Mouse (Mus musculus): Measurements from ENCODE around the gene Igf2bp2.

Igf2bp2 gene

GRCm38 (mm10) chr16:22039978-22040377 lies 123.1 kb downstream of the Igf2bp2 start:
- DNase-seq (ENCODE audit: low spot score) = no peak

DNA sequence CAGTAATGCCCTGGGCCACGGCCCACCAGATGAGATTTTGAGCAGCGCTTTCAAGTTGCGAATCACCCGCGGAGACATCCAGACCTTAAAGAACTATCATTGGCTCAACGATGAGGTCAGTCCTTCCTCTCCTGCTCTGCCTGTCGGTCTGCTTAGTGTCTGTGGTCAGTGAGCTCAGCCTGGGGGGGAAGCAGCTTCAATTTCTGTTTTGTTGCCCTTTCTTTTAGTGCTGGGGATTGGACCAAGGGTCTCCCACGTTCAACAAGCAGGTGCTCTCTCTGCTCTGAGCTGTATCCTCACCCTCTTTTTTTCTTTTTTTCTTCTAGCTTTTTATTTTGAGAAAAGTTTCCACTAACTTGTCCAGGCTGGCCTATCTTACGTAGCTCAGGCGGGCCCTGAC lies 124.5 kb downstream of the Igf2bp2 start:
- no peak for DNase-seq (ENCODE audit: low spot score)

- DNase-seq (ENCODE audit: low spot score) = no peak
Observed at GRCm38 (mm10) chr16:22027474-22027873, 135.6 kb downstream of the Igf2bp2 start.

DNA sequence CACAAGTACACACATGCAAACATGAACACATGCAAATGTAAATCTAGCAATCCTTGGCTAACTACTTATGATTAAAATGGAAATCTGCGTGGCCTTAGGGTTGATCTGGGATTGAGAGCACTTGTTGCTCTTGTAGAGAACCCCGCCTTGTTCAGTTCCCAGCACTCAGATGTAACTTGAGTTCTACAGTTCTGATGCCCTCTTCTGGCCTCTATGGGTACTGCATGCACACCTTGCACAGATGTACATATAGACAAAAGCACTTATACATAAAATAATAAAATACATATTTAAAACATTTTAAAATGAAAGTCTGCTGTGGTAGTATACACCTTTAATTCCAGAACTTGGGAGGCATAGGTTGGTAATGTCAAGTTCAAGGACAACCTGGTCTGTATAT lies 141.0 kb downstream of the Igf2bp2 start:
- no peak for DNase-seq (ENCODE audit: low spot score)

DNA sequence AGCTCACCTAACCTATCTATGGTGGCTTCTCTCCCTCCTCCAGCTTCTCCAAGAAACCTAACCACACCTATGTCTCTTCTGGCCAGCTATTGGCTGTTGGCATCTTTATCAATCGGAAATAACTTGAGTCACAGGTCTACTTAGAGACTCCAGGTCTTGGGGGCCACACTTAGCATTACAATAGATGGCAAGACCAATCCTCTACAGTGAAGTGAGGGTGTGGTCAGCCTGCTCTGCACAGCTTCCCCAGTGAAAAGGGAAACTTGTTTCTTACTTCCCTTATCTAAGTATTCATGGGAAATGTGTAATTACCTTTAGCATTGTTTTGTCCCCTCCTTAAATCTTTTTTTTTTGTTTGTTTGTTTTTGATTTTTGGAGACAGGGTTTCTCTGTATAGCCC lies 147.5 kb downstream of the Igf2bp2 start:
- DNase-seq (ENCODE audit: low spot score) = no peak

DNA sequence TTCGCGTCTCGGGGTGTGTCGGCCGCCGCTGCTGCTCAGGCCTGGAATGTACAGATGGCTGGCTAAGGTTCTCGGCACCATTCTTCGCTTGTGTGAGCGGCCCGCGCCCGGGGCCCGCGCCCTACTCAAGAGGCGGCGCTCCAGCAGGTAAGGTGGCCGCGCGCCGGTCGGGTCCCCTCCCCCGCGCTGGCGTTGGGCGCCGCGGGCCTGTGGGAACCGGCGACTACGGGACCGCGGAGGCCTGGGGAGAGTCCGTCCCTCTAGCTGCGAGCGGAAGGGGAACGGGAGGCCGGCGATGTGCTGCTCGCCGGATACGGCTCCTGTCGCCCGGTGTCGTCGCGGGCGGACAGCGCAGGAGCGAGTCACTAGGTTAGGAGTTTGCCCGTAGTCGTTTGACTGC lies 153.5 kb downstream of the Igf2bp2 start:
- DNase-seq (ENCODE audit: low spot score) = no peak

- peak; percentile 100 for DNase-seq (ENCODE audit: low spot score)
Observed at GRCm38 (mm10) chr16:22009099-22009584, 154.0 kb downstream of the Igf2bp2 start, which contains the start of gene Senp2. TSS of gene Senp2 (plus strand) at chr16:22009484.

Data from urinary bladder, postnatal 14 days (tissue).